Mouse (Mus musculus): ENCODE measurements at regions not wholly inside any gene's neighbourhood (a gene's known extent, or its start where the extent isn't known, plus 50 kb on each side); places are given as distances from the start of the nearest gene placed in this dataset.
"Not testable (repeated sequence)": the region's sequence is repeated elsewhere in the genome, so short reads cannot be mapped to it uniquely, and the experiment has no call there.

DNA sequence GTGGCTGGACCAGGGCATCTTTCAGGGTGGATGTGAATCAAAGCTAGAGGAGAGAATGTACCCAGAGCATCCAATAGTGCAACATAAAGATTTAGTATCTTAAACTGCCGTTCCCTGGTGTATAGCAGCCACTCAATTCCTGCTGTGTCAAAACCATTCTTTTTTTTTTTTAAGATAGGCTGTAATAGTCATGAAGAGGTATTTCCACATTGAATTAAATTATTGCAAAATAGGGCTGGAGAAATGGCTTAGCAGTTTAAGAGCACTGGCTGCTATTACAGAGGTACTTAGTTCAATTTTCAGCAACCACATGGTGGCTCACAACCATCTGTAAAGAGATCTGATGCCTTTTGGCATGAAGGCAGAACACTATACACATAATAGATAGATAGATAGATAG is 277.4 kb downstream of the Bmp2 start:
- no peak for DNase-seq (ENCODE audit: low read depth, low spot score)
- no peaks in the 10 kb centered on the region for H3K27me3 ChIP-seq
- ATAC-seq = no peak
- ChIA-PET POLR2A (no interaction called here), CTCF (no interaction called here)
- in situ Hi-C loops (cut with MboI; ENCODE audit: low pct_unique_long_range_greater_than_20kb) = no loop called here
- no peak for TF ChIP-seq CTCF (IDR thresholded peaks at IDR 0.05)

GRCm38 (mm10) chr2:133850485-133850884 is 298.5 kb downstream of the Bmp2 start:
- DNase-seq (ENCODE audit: low read depth, low spot score) = no peak
- no peak for ATAC-seq
- H3K27me3 ChIP-seq = peaks cover 9% of the 10 kb centered on the region
- in situ Hi-C loops (cut with MboI; ENCODE audit: low pct_unique_long_range_greater_than_20kb) = no loop called here
- ChIA-PET POLR2A (no interaction called here), CTCF (interaction anchor here (0.8 kb wide), 1 partner anchor 61 kb away, joined by 3 read pairs; no protein-coding TSS in a partner anchor)
- TF ChIP-seq CTCF (IDR thresholded peaks at IDR 0.05) = no peak

DNA sequence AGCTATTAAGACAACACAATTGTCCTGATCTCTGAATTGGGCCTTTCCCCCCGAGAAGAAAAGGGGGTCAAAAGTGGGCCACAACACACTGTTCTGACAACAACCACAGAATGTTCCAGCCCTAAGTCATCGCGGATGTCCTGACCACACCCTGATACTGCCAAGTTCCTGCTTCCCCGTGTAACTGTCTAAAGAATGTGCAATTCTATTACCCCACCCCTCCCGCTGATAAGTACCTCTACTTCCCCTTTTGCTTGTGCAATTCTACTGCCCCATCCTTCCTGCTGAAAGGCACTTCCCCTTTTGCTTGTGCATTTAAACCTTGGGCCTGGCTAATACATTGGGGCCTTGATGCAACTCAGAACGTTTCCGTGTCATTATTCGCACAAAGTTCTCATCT is 323.0 kb downstream of the Bmp2 start:
- ATAC-seq; POLR2A ChIA-PET; H3K27me3 ChIP-seq; in situ Hi-C loops (cut with MboI; ENCODE audit: low pct_unique_long_range_greater_than_20kb); DNase-seq (ENCODE audit: low read depth, low spot score); CTCF ChIA-PET: not testable (repeated sequence)

GRCm38 (mm10) chr2:133883682-133884081 is 331.7 kb downstream of the Bmp2 start:
- ChIA-PET CTCF (no interaction called here), POLR2A (no interaction called here)
- no peak for TF ChIP-seq CTCF (IDR thresholded peaks at IDR 0.05)
- DNase-seq (ENCODE audit: low read depth, low spot score) (no peak), ATAC-seq (no peak)
- in situ Hi-C loops (cut with MboI; ENCODE audit: low pct_unique_long_range_greater_than_20kb) = no loop called here
- no peaks in the 10 kb centered on the region for H3K27me3 ChIP-seq

GRCm38 (mm10) chr2:133906269-133906668 is 354.3 kb downstream of the Bmp2 start:
- DNase-seq (ENCODE audit: low read depth, low spot score) = no peak
- TF ChIP-seq CTCF (IDR thresholded peaks at IDR 0.05) = no peak
- peaks cover 4% of the 10 kb centered on the region for H3K27me3 ChIP-seq
- ChIA-PET POLR2A (no interaction called here), CTCF (no interaction called here)
- in situ Hi-C loops (cut with MboI; ENCODE audit: low pct_unique_long_range_greater_than_20kb) = no loop called here
- ATAC-seq = no peak
